Comparison of ENCODE assay signal across 21 mouse cellular contexts in genomic region chr2:30931922-30932321, GRCm38 (mm10). TPM values are rescaled to one million over a fixed set of nuclear protein-coding genes. Genes with fewer than 3 reads are reported as not detected.
DNase-seq lines count a peak whose midpoint lies in the region; ATAC-seq and TF ChIP-seq lines count a peak whose summit lies in the region.
"Had no signal": no experiment of that assay in that cellular context is flagged by ENCODE, and none has a peak within 500 bp of the region (broad histone marks: within the 10 kb centered on the region; RNA-seq: fewer than 3 reads in every experiment).

No protein-coding gene starts in this region.

- TF ChIP-seq POLR2A in lung, adult 2 months (IDR thresholded peaks at IDR 0.05; ENCODE audit: borderline replicate concordance, extremely low read depth, low read depth, low read length), result no peak
- TF ChIP-seq POLR2A in CH12.LX (IDR thresholded peaks at IDR 0.05; ENCODE audit: low read depth, low read length), result no peak

- H3K79me2 ChIP-seq in CH12.LX (replicated peaks; ENCODE audit: control insufficient read depth, extremely low read depth, insufficient read depth, poor library complexity, severe bottlenecking), result no peaks in the 10 kb centered on the region

- TF ChIP-seq CTCF in lung, adult 2 months (IDR thresholded peaks at IDR 0.05; ENCODE audit: insufficient read depth, low read length), result no peak
- TF ChIP-seq CTCF in CH12.LX (conservative IDR thresholded peaks at IDR 0.05 in 1 of 2, IDR thresholded peaks at IDR 0.05 in 1 of 2; ENCODE audit: low read depth in 2 of 2, low read length in 2 of 2), result no peak

- H3K36me3 ChIP-seq in CH12.LX (replicated peaks in 1 of 2; ENCODE audit: control insufficient read depth in 1 of 2, insufficient read depth in 1 of 2, low read length in 1 of 2), result peaks cover 0 to 3% of the 10 kb centered on the region in 2 experiments
- no peaks in the 10 kb centered on the region for H3K36me3 ChIP-seq in liver, embryonic 11.5 days (ENCODE audit: control insufficient read depth, insufficient read depth, low read length)
- H3K36me3 ChIP-seq in hindbrain, embryonic 11.5 days (ENCODE audit: control insufficient read depth, insufficient read depth, low read length), result no peaks in the 10 kb centered on the region
- H3K36me3 ChIP-seq: embryonic facial prominence, embryonic 12.5 days; forebrain, embryonic 15.5 days; heart, embryonic 10.5 days had no signal

- H3K4me1 ChIP-seq in lung, adult 2 months (ENCODE audit: control insufficient read depth, insufficient read depth, low read length), result peaks cover 9% of the 10 kb centered on the region
- H3K4me1 ChIP-seq in CH12.LX (ENCODE audit: control insufficient read depth in 1 of 2, insufficient read depth in 2 of 2), result peaks cover 21 to 34% of the 10 kb centered on the region in 2 experiments
- H3K4me1 ChIP-seq in liver, embryonic 11.5 days (replicated peaks; ENCODE audit: control insufficient read depth, insufficient read depth, low read length), result peaks cover 11% of the 10 kb centered on the region
- no peaks in the 10 kb centered on the region for H3K4me1 ChIP-seq in hindbrain, embryonic 11.5 days (replicated peaks; ENCODE audit: control insufficient read depth, insufficient read depth, low read length)

- no peak for TF ChIP-seq RAD21 in CH12.LX (IDR thresholded peaks at IDR 0.05; ENCODE audit: low read depth, low read length)

- peaks cover 2% of the 10 kb centered on the region for H3K9me3 ChIP-seq in CH12.LX (replicated peaks; ENCODE audit: low read length)
- H3K9me3 ChIP-seq in liver, embryonic 11.5 days (ENCODE audit: control insufficient read depth, low read length), result no peaks in the 10 kb centered on the region
- no peaks in the 10 kb centered on the region for H3K9me3 ChIP-seq in hindbrain, embryonic 11.5 days (ENCODE audit: control insufficient read depth, low read length)
- H3K9me3 ChIP-seq: embryonic facial prominence, embryonic 12.5 days; forebrain, embryonic 15.5 days; heart, embryonic 10.5 days had no signal

- dilution Hi-C loops in CH12.LX (cut with MboI; ENCODE audit: extremely low pct_ligation_motif_present, extremely low pct_unique_long_range_greater_than_20kb, low sequenced_read_pairs), result no loop called here

- in situ Hi-C loops in CH12.LX (cut with MboI; ENCODE audit: low pct_ligation_motif_present, low pct_unique_long_range_greater_than_20kb, low sequenced_read_pairs), result loop anchor here (5.0 to 10.0 kb wide), 3 partner anchors 40 to 497 kb away; no protein-coding TSS in a partner anchor

- no peak overlapping the region for H3K9ac ChIP-seq in CH12.LX (ENCODE audit: insufficient read depth, low read depth)
- no peak overlapping the region for H3K9ac ChIP-seq in liver, embryonic 11.5 days (ENCODE audit: low read depth, low read length)
- H3K9ac ChIP-seq in hindbrain, embryonic 11.5 days (ENCODE audit: low read depth, low read length), result no peak overlapping the region
- H3K9ac ChIP-seq: embryonic facial prominence, embryonic 12.5 days; forebrain, embryonic 15.5 days; hindbrain, embryonic 14.5 days had no signal

- no peak overlapping the region for H3K4me3 ChIP-seq in lung, adult 2 months (replicated peaks; ENCODE audit: extremely low read depth, low read depth, low read length)
- no peak overlapping the region for H3K4me3 ChIP-seq in CH12.LX (replicated peaks in 1 of 3; ENCODE audit: low read depth in 2 of 3, low read length in 2 of 3, poor library complexity in 1 of 3)
- no peak overlapping the region for H3K4me3 ChIP-seq in liver, embryonic 11.5 days (ENCODE audit: low read depth, low read length)
- no peak overlapping the region for H3K4me3 ChIP-seq in hindbrain, embryonic 11.5 days (ENCODE audit: low read depth, low read length)
- H3K4me3 ChIP-seq: embryonic facial prominence, embryonic 12.5 days; forebrain, embryonic 15.5 days; heart, embryonic 10.5 days had no signal

- no peak for TF ChIP-seq EP300 in CH12.LX (IDR thresholded peaks at IDR 0.05; ENCODE audit: low read length)

- no peak overlapping the region for H3K4me2 ChIP-seq in CH12.LX (ENCODE audit: insufficient read depth, low read depth, poor library complexity, severe bottlenecking)
- H3K4me2 ChIP-seq in liver, embryonic 11.5 days, result no peak overlapping the region
- H3K4me2 ChIP-seq in hindbrain, embryonic 11.5 days (replicated peaks; ENCODE audit: low read depth, low read length), result no peak overlapping the region
- H3K4me2 ChIP-seq: embryonic facial prominence, embryonic 12.5 days; forebrain, embryonic 15.5 days; hindbrain, embryonic 14.5 days had no signal

- WGBS in lung, adult 2 months, result 82% methylated on average over 3 of the region's 3 CpGs
- WGBS in liver, embryonic 11.5 days, result 80% methylated on average over 3 of the region's 3 CpGs
- 72% methylated on average over 3 of the region's 3 CpGs for WGBS in hindbrain, embryonic 11.5 days

- ATAC-seq in liver, embryonic 11.5 days (replicated peaks; ENCODE audit: low FRiP score), result no peak
- no peak for ATAC-seq in hindbrain, embryonic 11.5 days (ENCODE audit: low FRiP score)
- ATAC-seq: activated CD4-positive, CD25-positive, alpha-beta regulatory T cell, adult 4 months; CD4-positive, CD25-positive, alpha-beta regulatory T cell, adult 4 months; forebrain, embryonic 15.5 days; intestine, embryonic 16.5 days had no signal

- H3K27ac ChIP-seq in CH12.LX (ENCODE audit: insufficient read depth, low read depth), result 0 out of 2 replicates have a peak overlapping the region, but pooled peaks have one; percentile 11
- no peak overlapping the region for H3K27ac ChIP-seq in liver, embryonic 11.5 days (ENCODE audit: low read depth, low read length)
- no peak overlapping the region for H3K27ac ChIP-seq in hindbrain, embryonic 11.5 days (ENCODE audit: low read depth, low read length)
- H3K27ac ChIP-seq: embryonic facial prominence, embryonic 12.5 days; forebrain, embryonic 15.5 days; heart, embryonic 10.5 days; hindbrain, embryonic 14.5 days had no signal

- peak; percentile 21 for DNase-seq in lung, postnatal 10 days
- no peak for DNase-seq in lung, adult 2 months
- DNase-seq in CH12.LX (ENCODE audit: extremely low read depth), result peak; percentile 52
- DNase-seq in T-cell, adult 2 months (ENCODE audit: low spot score), result peak; percentile 22
- no peak for DNase-seq in cerebellum, adult 11 months
- no peak for DNase-seq in liver, embryonic 11.5 days (ENCODE audit: low spot score)
- DNase-seq in hindbrain, embryonic 11.5 days (ENCODE audit: low spot score), result no peak
- DNase-seq: adrenal gland, postnatal 14 days; cerebellum, adult 11-12 months; cerebellum, adult 9-10 months; cerebellum, postnatal 25 days; gastrocnemius, postnatal 10 days; heart, adult 18-20 months; heart, postnatal 10 days had no signal

- H3K27me3 ChIP-seq in CH12.LX (replicated peaks), result no peaks in the 10 kb centered on the region
- no peaks in the 10 kb centered on the region for H3K27me3 ChIP-seq in liver, embryonic 11.5 days (replicated peaks; ENCODE audit: control insufficient read depth, insufficient read depth, low read length)
- H3K27me3 ChIP-seq in hindbrain, embryonic 11.5 days (ENCODE audit: control insufficient read depth, insufficient read depth, low read length), result no peaks in the 10 kb centered on the region
- H3K27me3 ChIP-seq: embryonic facial prominence, embryonic 12.5 days; forebrain, embryonic 15.5 days had no signal

TF ChIP-seq in CH12.LX, 34 proteins besides CTCF, POLR2A, EP300 and RAD21 (continues in another document):
- no peak for TF ChIP-seq ZKSCAN1 (IDR thresholded peaks at IDR 0.05; ENCODE audit: borderline replicate concordance, low read depth, low read length)
- no peak for TF ChIP-seq MYC (IDR thresholded peaks at IDR 0.05; ENCODE audit: low read depth, low read length)
- TF ChIP-seq GABPA (IDR thresholded peaks at IDR 0.05; ENCODE audit: insufficient replicate concordance, low read depth, low read length), result no peak
- TF ChIP-seq SIN3A (IDR thresholded peaks at IDR 0.05; ENCODE audit: low read length), result no peak
- no peak for TF ChIP-seq JUN (IDR thresholded peaks at IDR 0.05; ENCODE audit: insufficient read depth, low read depth, low read length)
- TF ChIP-seq CHD1 (IDR thresholded peaks at IDR 0.05; ENCODE audit: low read depth, low read length), result no peak

RNA-seq across cellular contexts. Expression of gene Ptges, which starts 2.3 kb away (rescaled TPM):
- 39.2 and 42.3 TPM in 2 replicates for polyA plus RNA-seq in lung, adult 2 months (2012; rRNA removed)
- total RNA-seq in CH12.LX (2012; rRNA removed), result 0.04 and 0.38 TPM in 2 replicates
- not detected in 2 replicates for total RNA-seq in CH12.LX (2014; rRNA removed)
- polyA plus RNA-seq in CH12.LX (2012; ENCODE audit: insufficient read length, low read depth), result 0.09 TPM in 1 of 2 replicates, not detected in the other
- 0.92 and 0.97 TPM in 2 replicates for polyA plus RNA-seq in liver, embryonic 11.5 days (2014; fragmentation: Nextera tagmentation; extraction: Ambion mirVana)
- 5.5 and 5.6 TPM in 2 replicates for polyA plus RNA-seq in hindbrain, embryonic 11.5 days (2014; fragmentation: Nextera tagmentation; extraction: Ambion mirVana)
- polyA plus RNA-seq: CD4-positive, CD25-positive, alpha-beta regulatory T cell, adult 4 months had no signal

RNA-seq across cellular contexts. Expression of gene Tor1b, which starts 20.8 kb away (rescaled TPM):
- polyA plus RNA-seq in lung, adult 2 months (2012; rRNA removed), result 23.6 and 30.2 TPM in 2 replicates
- total RNA-seq in CH12.LX (2012; rRNA removed), result 25.3 and 31.8 TPM in 2 replicates
- 30.1 and 31.1 TPM in 2 replicates for total RNA-seq in CH12.LX (2014; rRNA removed)
- polyA plus RNA-seq in CH12.LX (2012; ENCODE audit: insufficient read length, low read depth), result 19.5 and 23.1 TPM in 2 replicates
- 27.2 and 31.6 TPM in 2 replicates for polyA plus RNA-seq in liver, embryonic 11.5 days (2014; fragmentation: Nextera tagmentation; extraction: Ambion mirVana)
- 18.7 and 21.5 TPM in 2 replicates for polyA plus RNA-seq in hindbrain, embryonic 11.5 days (2014; fragmentation: Nextera tagmentation; extraction: Ambion mirVana)

RNA-seq across cellular contexts. Expression of gene Tor1a, which starts 35.8 kb away (rescaled TPM):
- 33.3 and 37.4 TPM in 2 replicates for polyA plus RNA-seq in lung, adult 2 months (2012; rRNA removed)
- total RNA-seq in CH12.LX (2012; rRNA removed), result 44.9 and 49.5 TPM in 2 replicates
- 58.2 and 69.6 TPM in 2 replicates for total RNA-seq in CH12.LX (2014; rRNA removed)
- polyA plus RNA-seq in CH12.LX (2012; ENCODE audit: insufficient read length, low read depth), result 35.0 and 45.6 TPM in 2 replicates
- polyA plus RNA-seq in liver, embryonic 11.5 days (2014; fragmentation: Nextera tagmentation; extraction: Ambion mirVana), result 71.7 and 73.2 TPM in 2 replicates
- polyA plus RNA-seq in hindbrain, embryonic 11.5 days (2014; fragmentation: Nextera tagmentation; extraction: Ambion mirVana), result 73.7 and 83.5 TPM in 2 replicates

RNA-seq across cellular contexts. Expression of gene BC005624, which starts 50.1 kb away (rescaled TPM):
- polyA plus RNA-seq in lung, adult 2 months (2012; rRNA removed), result 19.7 and 33.2 TPM in 2 replicates
- total RNA-seq in CH12.LX (2012; rRNA removed), result 43.2 and 49.0 TPM in 2 replicates
- total RNA-seq in CH12.LX (2014; rRNA removed), result 40.5 and 43.4 TPM in 2 replicates
- polyA plus RNA-seq in CH12.LX (2012; ENCODE audit: insufficient read length, low read depth), result 68.1 and 94.0 TPM in 2 replicates
- polyA plus RNA-seq in liver, embryonic 11.5 days (2014; fragmentation: Nextera tagmentation; extraction: Ambion mirVana), result 51.6 and 53.5 TPM in 2 replicates
- 67.5 and 74.6 TPM in 2 replicates for polyA plus RNA-seq in hindbrain, embryonic 11.5 days (2014; fragmentation: Nextera tagmentation; extraction: Ambion mirVana)

RNA-seq across cellular contexts. Expression of gene Usp20, which starts 50.2 kb away (rescaled TPM):
- 14.6 and 18.5 TPM in 2 replicates for polyA plus RNA-seq in lung, adult 2 months (2012; rRNA removed)
- total RNA-seq in CH12.LX (2012; rRNA removed) (10.1 and 13.8 TPM in 2 replicates), CH12.LX (2014; rRNA removed) (2.5 and 3.4 TPM in 2 replicates)
- 11.0 and 12.0 TPM in 2 replicates for polyA plus RNA-seq in CH12.LX (2012; ENCODE audit: insufficient read length, low read depth)
- polyA plus RNA-seq in liver, embryonic 11.5 days (2014; fragmentation: Nextera tagmentation; extraction: Ambion mirVana), result 11.5 and 12.9 TPM in 2 replicates
- 14.6 and 14.8 TPM in 2 replicates for polyA plus RNA-seq in hindbrain, embryonic 11.5 days (2014; fragmentation: Nextera tagmentation; extraction: Ambion mirVana)

Comparison
In these comparisons a context has a peak if more than half of its experiments do, and no peak if none do; other contexts are left out.
1. DNase-seq: peak in lung, postnatal 10 days (single experiment), CH12.LX (single experiment) and T-cell, adult 2 months (single experiment); none in lung, adult 2 months (single experiment), cerebellum, adult 11 months (single experiment), liver, embryonic 11.5 days (single experiment) and hindbrain, embryonic 11.5 days (single experiment).